Comparison of ENCODE assay signal across 31 mouse cellular contexts in the genomic region with DNA sequence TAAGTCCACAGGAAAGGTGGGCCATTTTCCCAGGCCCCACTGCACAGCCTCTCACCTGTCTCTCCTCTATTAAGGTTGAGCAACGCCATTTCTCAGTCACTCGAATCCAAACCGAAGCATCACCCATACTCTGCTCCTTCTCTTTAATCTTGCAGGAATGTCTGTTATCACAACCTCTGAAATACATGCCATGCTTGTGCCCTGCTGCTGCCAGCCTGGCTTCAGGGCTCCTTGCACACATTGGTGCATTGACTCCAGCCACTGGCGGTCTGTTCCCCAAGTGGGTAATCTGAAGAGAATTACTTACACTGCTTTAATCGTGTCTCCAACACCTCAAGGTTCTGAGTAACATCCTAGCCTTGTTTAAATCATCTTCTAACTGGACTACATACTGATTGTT. TPM values are rescaled to one million over a fixed set of nuclear protein-coding genes. Genes with fewer than 3 reads are reported as not detected.
"Had no signal": no experiment of that assay in that cellular context is flagged by ENCODE, and none has a peak within 500 bp of the region (broad histone marks: within the 10 kb centered on the region; RNA-seq: fewer than 3 reads in every experiment).

No protein-coding gene starts in this region.

- H3K4me3 ChIP-seq: limb, embryonic 12.5 days; limb, embryonic 13.5 days; limb, embryonic 15.5 days; liver, embryonic 12.5 days; liver, embryonic 13.5 days; liver, embryonic 15.5 days; lung, embryonic 15.5 days; megakaryocyte, embryonic 14.5 days; midbrain, embryonic 10.5 days; midbrain, embryonic 12.5 days; midbrain, embryonic 13.5 days; midbrain, embryonic 15.5 days; myocyte; neural tube, embryonic 12.5 days had no signal

- DNase-seq: left cerebral cortex, postnatal 4 days; liver; liver, embryonic 13.5 days; liver, postnatal 0 days; lung, adult 18-20 months; lung, adult 2 months; lung, embryonic 14.5 days; lung, postnatal 10 days; lung, postnatal 14 days; lung, postnatal 36 days; lung, postnatal 4 days; midbrain, embryonic 14.5 days had no signal

- H3K27me3 ChIP-seq: limb, embryonic 12.5 days; limb, embryonic 13.5 days; limb, embryonic 15.5 days; liver, embryonic 12.5 days; liver, embryonic 13.5 days; liver, embryonic 15.5 days; lung, embryonic 15.5 days; megakaryocyte, embryonic 14.5 days; midbrain, embryonic 12.5 days; midbrain, embryonic 13.5 days; midbrain, embryonic 15.5 days; neural tube, embryonic 12.5 days had no signal

- H3K27ac ChIP-seq: limb, embryonic 12.5 days; limb, embryonic 13.5 days; limb, embryonic 15.5 days; liver, embryonic 12.5 days; liver, embryonic 13.5 days; liver, embryonic 14.5 days; liver, embryonic 15.5 days; lung, embryonic 15.5 days; macrophage; midbrain, embryonic 10.5 days; midbrain, embryonic 12.5 days; midbrain, embryonic 13.5 days; midbrain, embryonic 15.5 days; neural tube, embryonic 12.5 days had no signal

- H3K4me1 ChIP-seq: limb, embryonic 12.5 days; limb, embryonic 13.5 days; lung, embryonic 15.5 days; midbrain, embryonic 10.5 days; midbrain, embryonic 12.5 days; midbrain, embryonic 13.5 days; midbrain, embryonic 15.5 days; neural tube, embryonic 12.5 days had no signal

- ATAC-seq: liver, embryonic 12.5 days; liver, postnatal 0 days; lung, postnatal 0 days; midbrain, embryonic 13.5 days; midbrain, embryonic 15.5 days; midbrain, embryonic 16.5 days had no signal

- H3K9ac ChIP-seq: limb, embryonic 12.5 days; limb, embryonic 13.5 days; limb, embryonic 15.5 days; liver, embryonic 12.5 days; liver, embryonic 13.5 days; liver, embryonic 14.5 days; liver, embryonic 15.5 days; liver, postnatal 0 days; lung, embryonic 14.5 days; lung, embryonic 15.5 days; midbrain, embryonic 12.5 days; midbrain, embryonic 13.5 days; midbrain, embryonic 15.5 days; neural tube, embryonic 12.5 days had no signal

- H3K4me2 ChIP-seq: limb, embryonic 12.5 days; limb, embryonic 13.5 days; limb, embryonic 15.5 days; liver, embryonic 11.5 days; liver, embryonic 12.5 days; liver, embryonic 13.5 days; liver, embryonic 15.5 days; lung, embryonic 14.5 days; lung, embryonic 15.5 days; midbrain, embryonic 11.5 days; midbrain, embryonic 12.5 days; midbrain, embryonic 13.5 days; midbrain, embryonic 15.5 days; neural tube, embryonic 12.5 days had no signal

- H3K9me3 ChIP-seq: limb, embryonic 12.5 days; limb, embryonic 13.5 days; limb, embryonic 15.5 days; liver, embryonic 12.5 days; liver, embryonic 13.5 days; liver, embryonic 15.5 days; lung, embryonic 15.5 days; midbrain, embryonic 10.5 days; midbrain, embryonic 12.5 days; midbrain, embryonic 15.5 days had no signal

- H3K36me3 ChIP-seq: limb, embryonic 12.5 days; limb, embryonic 13.5 days; limb, embryonic 15.5 days; liver, embryonic 12.5 days; liver, embryonic 13.5 days; liver, embryonic 15.5 days; lung, embryonic 15.5 days; midbrain, embryonic 13.5 days; midbrain, embryonic 15.5 days; neural tube, embryonic 12.5 days had no signal

RNA-seq across cellular contexts. Expression of gene Ptpn13, which starts 50.5 kb away (rescaled TPM):
- polyA plus RNA-seq: macrophage had no signal
